Comparison of ENCODE assay signal across 8 mouse cellular contexts in genomic region chr9:83663981-83664897, GRCm38 (mm10).
A peak's percentile ranks its signal among the peaks of the same experiment; 100 is the strongest.
DNase-seq lines count a peak whose midpoint lies in the region; ATAC-seq and TF ChIP-seq lines count a peak whose summit lies in the region.

No protein-coding gene starts in this region.

- H3K4me3 ChIP-seq in heart, embryonic 11.5 days (ENCODE audit: low read depth, low read length), result peak overlapping the region; percentile 33
- peak overlapping the region; percentile 58 for H3K4me3 ChIP-seq in E14TG2a.4 (replicated peaks; ENCODE audit: low read length)
- peak overlapping the region; percentile 41 for H3K4me3 ChIP-seq in forebrain, embryonic 10.5 days
- peak overlapping the region; percentile 39 for H3K4me3 ChIP-seq in limb, embryonic 14.5 days (replicated peaks; ENCODE audit: low read length)
- peak overlapping the region; percentile 41 for H3K4me3 ChIP-seq in neural tube, embryonic 15.5 days (replicated peaks)

- no peaks in the 10 kb centered on the region for H3K4me1 ChIP-seq in heart, embryonic 11.5 days (ENCODE audit: control insufficient read depth, insufficient read depth, low read length)
- peaks cover 10% of the 10 kb centered on the region for H3K4me1 ChIP-seq in E14TG2a.4 (replicated peaks; ENCODE audit: low read depth, low read length)
- peaks cover 41% of the 10 kb centered on the region for H3K4me1 ChIP-seq in forebrain, embryonic 10.5 days
- H3K4me1 ChIP-seq in limb, embryonic 14.5 days (ENCODE audit: control insufficient read depth, insufficient read depth, low read length), result no peaks in the 10 kb centered on the region
- H3K4me1 ChIP-seq in neural tube, embryonic 15.5 days, result peaks cover 11% of the 10 kb centered on the region

- TF ChIP-seq CTCF in E14TG2a.4 (conservative IDR thresholded peaks at IDR 0.05; ENCODE audit: low read length), result no peak

- no peaks in the 10 kb centered on the region for H3K27me3 ChIP-seq in heart, embryonic 11.5 days (ENCODE audit: control insufficient read depth, insufficient read depth, low read length)
- peaks cover 8% of the 10 kb centered on the region; the same call in 1 of the 2 replicates for H3K27me3 ChIP-seq in E14TG2a.4 (ENCODE audit: insufficient read depth, low read length)
- peaks cover 32% of the 10 kb centered on the region for H3K27me3 ChIP-seq in forebrain, embryonic 10.5 days (ENCODE audit: poor library complexity, severe bottlenecking)
- no peaks in the 10 kb centered on the region for H3K27me3 ChIP-seq in limb, embryonic 14.5 days (ENCODE audit: control insufficient read depth, insufficient read depth, low read length)
- no peaks in the 10 kb centered on the region for H3K27me3 ChIP-seq in neural tube, embryonic 15.5 days (replicated peaks)

- ATAC-seq in heart, embryonic 11.5 days (replicated peaks; ENCODE audit: insufficient number of reproducible peaks, low FRiP score, low TSS enrichment), result no peak
- no peak for ATAC-seq in limb, embryonic 14.5 days (ENCODE audit: low FRiP score, low read depth)
- peak; percentile 71 for ATAC-seq in neural tube, embryonic 15.5 days (ENCODE audit: low FRiP score)

- H3K9me3 ChIP-seq in heart, embryonic 11.5 days (replicated peaks; ENCODE audit: control insufficient read depth, low read length), result no peaks in the 10 kb centered on the region
- H3K9me3 ChIP-seq in E14TG2a.4 (ENCODE audit: low read length), result no peaks in the 10 kb centered on the region
- peaks cover 7% of the 10 kb centered on the region; the same call in 1 of the 2 replicates for H3K9me3 ChIP-seq in forebrain, embryonic 10.5 days
- no peaks in the 10 kb centered on the region for H3K9me3 ChIP-seq in limb, embryonic 14.5 days (ENCODE audit: control insufficient read depth, low read length)
- no peaks in the 10 kb centered on the region for H3K9me3 ChIP-seq in neural tube, embryonic 15.5 days (replicated peaks)

- no peak for TF ChIP-seq POLR2A in limb, embryonic 14.5 days (IDR thresholded peaks at IDR 0.05; ENCODE audit: borderline replicate concordance, extremely low read depth, insufficient read depth, insufficient read length)

- peak overlapping the region; percentile 29; the same call in 1 of the 2 replicates for H3K9ac ChIP-seq in heart, embryonic 11.5 days (ENCODE audit: low read depth, low read length)
- peak overlapping the region; percentile 44 for H3K9ac ChIP-seq in limb, embryonic 14.5 days (ENCODE audit: low read depth, low read length, severe bottlenecking)
- H3K9ac ChIP-seq in neural tube, embryonic 15.5 days (replicated peaks), result peak overlapping the region; percentile 51

- DNase-seq in heart, postnatal 4 days, result no peak
- DNase-seq in forebrain, embryonic 10.5 days (ENCODE audit: extremely low spot score, low spot score), result peak; percentile 76
- no peak for DNase-seq in limb, embryonic 14.5 days (ENCODE audit: low spot score)
- DNase-seq in thymus, postnatal 4 days, result no peak
- no peak for DNase-seq in cerebellum, adult 11-12 months

- H3K36me3 ChIP-seq in heart, embryonic 11.5 days (ENCODE audit: control insufficient read depth, insufficient read depth, low read length), result no peaks in the 10 kb centered on the region
- no peaks in the 10 kb centered on the region for H3K36me3 ChIP-seq in E14TG2a.4 (ENCODE audit: insufficient read depth, low read length)
- no peaks in the 10 kb centered on the region; the same call in 1 of the 2 replicates for H3K36me3 ChIP-seq in forebrain, embryonic 10.5 days (replicated peaks)
- no peaks in the 10 kb centered on the region for H3K36me3 ChIP-seq in limb, embryonic 14.5 days (ENCODE audit: control insufficient read depth, insufficient read depth, low read length)
- H3K36me3 ChIP-seq in neural tube, embryonic 15.5 days, result no peaks in the 10 kb centered on the region

- H3K4me2 ChIP-seq in heart, embryonic 11.5 days, result peak overlapping the region; percentile 57
- peak overlapping the region; percentile 72 for H3K4me2 ChIP-seq in limb, embryonic 14.5 days (replicated peaks; ENCODE audit: low read depth, low read length, severe bottlenecking)
- peak overlapping the region; percentile 59 for H3K4me2 ChIP-seq in neural tube, embryonic 15.5 days

- no peak overlapping the region for H3K27ac ChIP-seq in heart, embryonic 11.5 days (ENCODE audit: low read depth, low read length)
- peak overlapping the region; percentile 70 for H3K27ac ChIP-seq in forebrain, embryonic 10.5 days
- H3K27ac ChIP-seq in limb, embryonic 14.5 days (replicated peaks; ENCODE audit: low read depth, low read length), result no peak overlapping the region; the same call in 1 of the 2 replicates
- peak overlapping the region; percentile 82 for H3K27ac ChIP-seq in neural tube, embryonic 15.5 days (replicated peaks)

- WGBS in heart, embryonic 11.5 days (ENCODE audit: insufficient replicate concordance), result 34% methylated on average over 24 of the region's 33 CpGs
- WGBS in forebrain, embryonic 10.5 days, result 18% methylated on average over 25 of the region's 33 CpGs
- WGBS in limb, embryonic 14.5 days, result 12% methylated on average over 23 of the region's 33 CpGs
- 6% methylated on average over 24 of the region's 33 CpGs for WGBS in neural tube, embryonic 15.5 days

Comparison
In these comparisons a context has a peak if more than half of its experiments do, and no peak if none do; other contexts are left out.
1. H3K27ac ChIP-seq: peak in forebrain, embryonic 10.5 days (single experiment) and neural tube, embryonic 15.5 days (single experiment); none in heart, embryonic 11.5 days (single experiment) and limb, embryonic 14.5 days (single experiment).
2. Peak in every context shown above with its lines, with median percentiles within 50 percentile points of each other: H3K4me2 ChIP-seq, H3K4me3 ChIP-seq and H3K9ac ChIP-seq.